Mouse (Mus musculus): Measurements from ENCODE around the gene Crtac1.
A peak's percentile ranks its signal among the peaks of the same experiment; 100 is the strongest.

The Crtac1 gene

GRCm38 (mm10) chr19:42279611-42280010 lies 152.0 kb downstream of the Crtac1 start:
- DNase-seq (ENCODE audit: low spot score in 2 of 2) = no peak

DNA sequence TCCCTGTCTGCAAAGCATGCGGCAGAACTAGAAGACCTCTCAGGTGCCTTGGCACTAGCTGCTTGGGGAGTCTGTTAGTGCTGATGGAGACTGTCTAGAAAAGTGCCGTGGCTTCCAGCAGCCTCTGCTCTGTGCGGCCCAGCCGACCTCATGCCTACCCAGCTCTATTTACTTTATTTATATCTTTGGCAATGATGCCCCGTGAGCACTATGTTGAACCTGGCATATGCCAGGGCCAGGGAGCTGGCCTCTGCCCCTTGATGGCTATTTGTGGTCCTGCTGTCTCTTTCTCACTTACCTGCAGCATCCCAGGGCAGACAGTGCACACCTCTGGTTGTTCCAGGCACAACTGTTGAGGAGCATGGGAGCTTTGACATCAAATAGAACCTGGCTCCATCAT lies 153.1 kb downstream of the Crtac1 start:
- DNase-seq (ENCODE audit: low spot score in 2 of 2) = no peak

GRCm38 (mm10) chr19:42277288-42277687 lies 154.3 kb downstream of the Crtac1 start:
- DNase-seq (ENCODE audit: low spot score in 2 of 2) = no peak

- peak; percentile 90 for DNase-seq (ENCODE audit: low spot score in 2 of 2)
Measured at GRCm38 (mm10) chr19:42272003-42272963, 159.3 kb downstream of the Crtac1 start.

GRCm38 (mm10) chr19:42271182-42271581 lies 160.4 kb downstream of the Crtac1 start:
- no peak for DNase-seq (ENCODE audit: low spot score in 2 of 2)

DNA sequence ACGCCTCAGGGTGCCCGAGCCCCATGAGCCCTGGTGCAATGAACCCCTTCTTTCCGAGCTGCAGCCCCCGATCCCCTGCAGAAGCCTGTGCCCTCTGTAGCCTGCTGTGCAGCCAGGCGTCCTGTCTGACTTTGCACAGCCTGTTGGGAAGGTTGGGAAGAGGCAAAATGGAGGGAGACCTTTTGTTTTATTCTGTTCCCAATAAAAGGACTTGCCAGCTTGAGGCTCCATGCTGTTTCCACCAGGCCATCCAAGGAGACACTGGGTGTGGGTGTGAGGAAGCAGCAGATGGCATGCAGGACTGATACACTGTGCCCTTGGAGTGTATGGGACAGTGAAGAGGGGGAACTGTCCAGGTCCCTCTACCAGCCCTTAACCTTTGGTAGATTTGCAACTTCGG lies 161.5 kb downstream of the Crtac1 start:
- no peak for DNase-seq (ENCODE audit: low spot score in 2 of 2)

- peak in 1 of 2 experiments; percentile 36 for DNase-seq (ENCODE audit: low spot score in 2 of 2)
Measured at GRCm38 (mm10) chr19:42268337-42268736, 163.2 kb downstream of the Crtac1 start.

DNA sequence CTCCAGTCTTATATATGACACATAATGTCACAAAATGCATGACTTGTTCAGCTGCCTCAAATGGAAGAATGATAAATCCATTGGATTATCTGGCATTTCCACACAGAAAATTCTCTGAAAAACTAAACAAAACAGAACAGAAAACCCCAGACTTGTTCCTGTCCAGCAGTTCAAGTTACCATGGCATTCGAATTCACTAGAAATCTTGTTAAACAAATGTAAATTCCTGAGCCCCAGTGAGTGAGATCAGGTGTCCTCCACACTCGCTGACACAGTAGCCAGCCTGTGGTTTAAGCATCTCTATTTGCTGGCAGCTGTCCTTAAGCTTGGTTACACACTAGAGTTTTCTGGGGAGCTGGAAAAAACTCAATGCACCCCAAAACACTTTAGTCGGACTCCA lies 168.1 kb downstream of the Crtac1 start:
- no peak for DNase-seq (ENCODE audit: low spot score in 2 of 2)

- no peak for DNase-seq (ENCODE audit: low spot score in 2 of 2)
Measured at GRCm38 (mm10) chr19:42260486-42260885, 171.1 kb downstream of the Crtac1 start.

- no peak for DNase-seq (ENCODE audit: low spot score in 2 of 2)
Measured at GRCm38 (mm10) chr19:42258596-42258995, 173.0 kb downstream of the Crtac1 start.

GRCm38 (mm10) chr19:42258031-42258430 lies 173.6 kb downstream of the Crtac1 start:
- DNase-seq (ENCODE audit: low spot score in 2 of 2) = no peak

- no peak for DNase-seq (ENCODE audit: low spot score in 2 of 2)
Measured at GRCm38 (mm10) chr19:42257241-42257635, 174.3 kb downstream of the Crtac1 start.

DNA sequence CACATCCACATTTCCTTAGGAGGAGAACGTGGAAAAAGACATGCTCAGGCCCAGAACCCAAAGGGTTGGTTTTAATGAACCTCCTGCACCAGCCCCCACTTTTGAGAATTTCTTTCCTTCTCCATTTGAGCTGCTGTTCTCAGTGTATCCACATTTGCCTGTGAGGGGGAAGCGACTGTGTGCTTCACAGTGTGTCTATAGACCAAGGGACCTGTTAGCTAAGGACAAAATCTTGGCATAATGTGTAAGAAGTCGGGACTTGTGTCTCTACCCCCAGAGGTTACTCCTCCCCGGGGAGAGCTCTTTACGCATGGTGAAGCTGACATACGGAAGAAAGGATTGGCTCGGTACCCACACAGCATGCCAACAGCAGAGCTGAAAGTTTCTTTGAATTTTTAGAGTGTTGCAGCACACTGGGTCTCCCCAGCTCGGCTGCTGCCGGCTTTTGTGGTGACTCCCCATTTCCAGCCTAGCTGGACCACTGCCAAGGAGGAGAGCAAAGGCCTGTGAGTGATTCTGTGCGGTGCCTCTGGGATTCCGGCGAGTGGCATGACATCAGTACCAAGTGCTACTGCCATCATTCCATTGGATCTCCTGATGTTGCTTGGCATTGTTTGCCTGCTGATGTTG lies 174.9 kb downstream of the Crtac1 start:
- DNase-seq (ENCODE audit: low spot score in 2 of 2) = peak in 1 of 2 experiments; percentile 44

- peak; percentile 56 to 66 for DNase-seq (ENCODE audit: low spot score in 2 of 2)
Measured at GRCm38 (mm10) chr19:42255784-42256610, 175.6 kb downstream of the Crtac1 start.

- no peak for DNase-seq (ENCODE audit: low spot score in 2 of 2)
Measured at GRCm38 (mm10) chr19:42255438-42255783, 176.2 kb downstream of the Crtac1 start.

- DNase-seq (ENCODE audit: low spot score in 2 of 2) = no peak
Measured at GRCm38 (mm10) chr19:42249976-42250914, 181.3 kb downstream of the Crtac1 start.

DNA sequence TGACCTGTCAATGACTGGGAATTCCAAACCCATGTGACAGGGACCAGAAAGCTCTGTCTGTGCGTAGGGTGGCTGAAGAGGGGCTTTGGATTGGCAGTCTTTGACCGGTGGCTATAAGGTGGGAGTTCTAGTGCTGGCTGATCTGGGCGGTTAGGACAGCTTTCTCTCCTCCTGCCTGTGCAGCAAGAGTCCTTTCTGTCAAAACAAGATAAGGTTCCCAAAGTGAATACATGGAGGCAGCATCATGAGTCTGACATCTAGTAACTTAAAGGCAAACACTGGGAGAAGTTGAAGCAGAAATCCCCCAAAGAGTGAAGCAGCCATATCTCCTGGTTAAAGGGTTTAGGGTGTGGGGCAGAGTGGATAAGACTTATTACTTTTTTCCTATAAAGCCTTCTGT lies 184.1 kb downstream of the Crtac1 start, which contains the start of gene Golga7b:
Golga7b (plus strand) TSS at position 56 of the 400 bp plus-strand sequence.
- no peak for DNase-seq (ENCODE audit: low spot score in 2 of 2)

GRCm38 (mm10) chr19:42246626-42247025 lies 185.0 kb downstream of the Crtac1 start:
- DNase-seq (ENCODE audit: low spot score in 2 of 2) = no peak

- no peak for DNase-seq (ENCODE audit: low spot score in 2 of 2)
Measured at GRCm38 (mm10) chr19:42243401-42243800, 188.2 kb downstream of the Crtac1 start.

- no peak for DNase-seq (ENCODE audit: low spot score in 2 of 2)
Measured at GRCm38 (mm10) chr19:42240881-42241280, 190.7 kb downstream of the Crtac1 start.

GRCm38 (mm10) chr19:42238341-42238715 lies 193.3 kb downstream of the Crtac1 start:
- no peak for DNase-seq (ENCODE audit: low spot score in 2 of 2)
